Mouse (Mus musculus) limb, embryonic 11.5 days (tissue): ENCODE data around the gene Foxn3. TPM values are rescaled to one million over a fixed set of nuclear protein-coding genes. Genes with fewer than 3 reads are reported as not detected.

Experiments
- ATAC-seq: fragments of 200-750 bp; cut with Nextera tagmentation; 2 replicates; pipeline ENCODE4 v1.8.0; 2017; ENCODE audit warnings: low read depth; ENCODE audit not compliant: insufficient number of reproducible peaks, low FRiP score, low TSS enrichment
- DNase-seq: peaks from one replicate; pipeline ENCODE4 v3.0.0-alpha.2; 2015; ENCODE audit warnings: low spot score
- H3K27ac ChIP-seq: fragments of 300-500 bp; sonication (generic); replicated peaks from 2 replicates; pipeline ENCODE4 v1.5.1; 2014; ENCODE audit warnings: low read depth, mild to moderate bottlenecking, low read length
- H3K27me3 ChIP-seq: fragments of 300-500 bp; sonication (generic); 2 replicates; pipeline ENCODE4 v1.6.1; 2014; ENCODE audit warnings: mild to moderate bottlenecking, low read length, mixed read lengths; ENCODE audit not compliant: control insufficient read depth, insufficient read depth
- H3K36me3 ChIP-seq: fragments of 300-500 bp; sonication (generic); 2 replicates; pipeline ENCODE4 v1.6.1; 2014; ENCODE audit warnings: mild to moderate bottlenecking, low read length, moderate library complexity, mixed read lengths; ENCODE audit not compliant: control insufficient read depth, insufficient read depth
- H3K4me1 ChIP-seq: fragments of 300-500 bp; sonication (generic); 2 replicates; pipeline ENCODE4 v1.6.1; 2014; ENCODE audit warnings: low read length, mixed read lengths; ENCODE audit not compliant: control insufficient read depth, insufficient read depth
- H3K4me2 ChIP-seq: fragments of 300-500 bp; sonication (generic); 2 replicates; pipeline ENCODE4 v1.6.1; 2014; ENCODE audit warnings: low read depth, mild to moderate bottlenecking, moderate library complexity; ENCODE audit not compliant: severe bottlenecking
- H3K4me3 ChIP-seq: fragments of 300-500 bp; sonication (generic); 2 replicates; pipeline ENCODE4 v1.5.1; 2014; ENCODE audit warnings: low read depth, low read length
- H3K9ac ChIP-seq: fragments of 300-500 bp; sonication (generic); 2 replicates; pipeline ENCODE4 v1.6.1; 2014; ENCODE audit warnings: mild to moderate bottlenecking, low read length
- H3K9me3 ChIP-seq: fragments of 300-500 bp; sonication (generic); 2 replicates; pipeline ENCODE4 v1.6.1; 2016; ENCODE audit warnings: low read length; ENCODE audit not compliant: control insufficient read depth
- WGBS: fragments of 180-500 bp; shearing (Covaris S2); extraction: QIAGEN DNeasy Blood & Tissue Kit; methylation state at CpG from one replicate; pipeline ENCODE4 v1.1.7; 2014; 5-methylcytosine and 5-hydroxymethylcytosine counted together
- polyA plus RNA-seq: library from polyadenylated mRNA; unstranded; fragments of >200 nt; fragmentation: Nextera tagmentation; extraction: Ambion mirVana; gene quantifications from 2 replicates; pipeline ENCODE4 v1.2.1, GENCODE M21; 2014

Gene Foxn3
- polyA plus RNA-seq, 1 experiment from 2014 or later: 95.6 TPM

GRCm38 (mm10) chr12:99183261-99183792, 380.1 kb downstream of the Foxn3 start:
- no peak overlapping the region for H3K27ac ChIP-seq
- no peak overlapping the region for H3K9ac ChIP-seq
- DNase-seq: no peak
- H3K4me3 ChIP-seq: no peak overlapping the region
- H3K36me3 ChIP-seq: no peaks in the 10 kb centered on the region
- ATAC-seq: no peak
- H3K9me3 ChIP-seq: no peaks in the 10 kb centered on the region
- no peaks in the 10 kb centered on the region for H3K27me3 ChIP-seq
- H3K4me1 ChIP-seq: no peaks in the 10 kb centered on the region
- 87% methylated on average over 7 of the region's 7 CpGs for WGBS
- H3K4me2 ChIP-seq: no peak overlapping the region

- WGBS: 89% methylated on average over 3 of the region's 3 CpGs
- Histone ChIP-seq H3K4me1 (no peaks in the 10 kb centered on the region), H3K4me2 (no peak overlapping the region), H3K9ac (no peak overlapping the region), H3K27ac (no peak overlapping the region), H3K4me3 (no peak overlapping the region), H3K9me3 (no peaks in the 10 kb centered on the region), H3K36me3 (no peaks in the 10 kb centered on the region), H3K27me3 (no peaks in the 10 kb centered on the region)
- no peak for ATAC-seq
- DNase-seq: no peak
Observed at GRCm38 (mm10) chr12:99182338-99182737, 381.0 kb downstream of the Foxn3 start.

- Histone ChIP-seq H3K27me3 (no peaks in the 10 kb centered on the region), H3K27ac (no peak overlapping the region), H3K4me2 (no peak overlapping the region), H3K9me3 (no peaks in the 10 kb centered on the region), H3K9ac (no peak overlapping the region), H3K4me3 (no peak overlapping the region), H3K36me3 (no peaks in the 10 kb centered on the region), H3K4me1 (no peaks in the 10 kb centered on the region)
- WGBS: 74% methylated on average over 3 of the region's 3 CpGs
- DNase-seq (no peak), ATAC-seq (no peak)
Observed at GRCm38 (mm10) chr12:99180234-99180824, 383.1 kb downstream of the Foxn3 start.

DNA sequence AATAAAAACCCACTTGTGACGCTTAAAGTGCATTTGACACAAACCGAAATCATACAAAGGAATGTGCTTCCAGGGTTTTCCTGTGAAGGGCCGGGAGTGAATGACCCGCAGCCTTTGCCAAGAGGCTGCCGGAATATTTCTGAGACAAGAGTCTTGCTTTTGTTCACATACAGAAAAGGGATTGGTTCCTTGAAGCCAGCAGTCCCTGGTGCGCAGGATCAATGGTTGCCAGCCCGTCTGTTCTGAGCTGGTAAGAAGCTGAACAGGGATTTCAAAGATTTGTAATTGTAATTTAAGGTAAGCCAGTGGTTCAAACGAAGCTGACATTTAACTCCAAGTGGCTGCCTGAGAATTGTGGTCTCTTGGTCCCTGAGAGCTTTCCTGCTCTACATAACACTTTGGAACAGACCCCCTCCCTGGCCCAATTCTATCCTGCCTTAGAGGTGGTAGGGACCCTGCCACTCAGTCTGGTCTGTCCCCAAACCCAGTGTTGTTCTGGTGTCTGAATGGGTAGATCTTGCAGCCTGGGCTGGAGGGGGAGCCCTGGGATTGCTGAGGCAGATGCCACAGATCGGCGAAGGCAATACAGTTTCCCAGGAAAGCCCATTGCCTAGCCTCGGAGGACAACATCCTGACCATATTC, 388.3 kb downstream of the Foxn3 start:
- Histone ChIP-seq H3K27me3 (no peaks in the 10 kb centered on the region), H3K4me2 (no peak overlapping the region), H3K9me3 (no peaks in the 10 kb centered on the region), H3K4me1 (no peaks in the 10 kb centered on the region), H3K27ac (no peak overlapping the region), H3K36me3 (no peaks in the 10 kb centered on the region), H3K9ac (no peak overlapping the region), H3K4me3 (no peak overlapping the region)
- ATAC-seq: no peak
- no peak for DNase-seq
- WGBS: 84% methylated on average over 11 of the region's 11 CpGs

- Histone ChIP-seq H3K9me3 (no peaks in the 10 kb centered on the region), H3K27me3 (no peaks in the 10 kb centered on the region), H3K36me3 (no peaks in the 10 kb centered on the region), H3K4me3 (no peak overlapping the region), H3K27ac (no peak overlapping the region), H3K9ac (no peak overlapping the region), H3K4me1 (no peaks in the 10 kb centered on the region), H3K4me2 (no peak overlapping the region)
- peak; percentile 24 for DNase-seq
- no peak for ATAC-seq
- 85% methylated on average over 5 of the region's 5 CpGs for WGBS
Observed at GRCm38 (mm10) chr12:99172170-99172569, 391.2 kb downstream of the Foxn3 start.

- ATAC-seq: no peak
Observed at GRCm38 (mm10) chr12:99169925-99170324, 393.5 kb downstream of the Foxn3 start.

DNA sequence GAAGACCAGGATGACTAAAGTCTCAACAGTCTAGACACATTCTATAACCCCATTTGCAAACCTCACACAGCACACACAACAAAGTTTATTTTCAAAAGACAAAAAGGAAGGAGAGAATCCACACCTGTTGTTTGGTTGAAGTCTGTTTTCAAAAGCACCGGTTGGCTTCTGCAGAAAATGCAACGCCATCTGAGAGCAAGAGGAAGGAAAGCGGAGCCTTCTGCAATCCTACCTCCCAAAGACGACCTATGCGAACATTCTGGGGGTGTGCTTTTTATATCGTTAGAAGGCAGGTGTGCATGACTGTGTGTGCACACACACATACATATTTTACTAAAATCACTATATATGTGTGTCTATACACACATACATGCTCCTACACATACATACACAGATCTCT, 397.3 kb downstream of the Foxn3 start:
- H3K27me3 ChIP-seq: no peaks in the 10 kb centered on the region
- no peak overlapping the region for H3K4me3 ChIP-seq
- no peak for ATAC-seq
- no peaks in the 10 kb centered on the region for H3K36me3 ChIP-seq
- WGBS: 95% methylated on average over 6 of the region's 6 CpGs
- no peak overlapping the region for H3K4me2 ChIP-seq
- H3K9ac ChIP-seq: no peak overlapping the region
- DNase-seq: no peak
- H3K27ac ChIP-seq: no peak overlapping the region
- H3K4me1 ChIP-seq: no peaks in the 10 kb centered on the region
- H3K9me3 ChIP-seq: no peaks in the 10 kb centered on the region

More at GRCm38 (mm10) chr12:99169925-99170324, 393.5 kb downstream of the Foxn3 start:
- Histone ChIP-seq H3K27ac (no peak overlapping the region), H3K9me3 (no peaks in the 10 kb centered on the region), H3K9ac (no peak overlapping the region), H3K4me2 (no peak overlapping the region), H3K4me1 (no peaks in the 10 kb centered on the region), H3K4me3 (no peak overlapping the region), H3K36me3 (no peaks in the 10 kb centered on the region), H3K27me3 (no peaks in the 10 kb centered on the region)
- 86% methylated on average over 6 of the region's 6 CpGs for WGBS
- no peak for DNase-seq

- no peaks in the 10 kb centered on the region for H3K4me1 ChIP-seq
- H3K9ac ChIP-seq: no peak overlapping the region
- H3K4me3 ChIP-seq: no peak overlapping the region
- ATAC-seq (no peak), DNase-seq (no peak)
- H3K4me2 ChIP-seq: no peak overlapping the region
- no peaks in the 10 kb centered on the region for H3K36me3 ChIP-seq
- no peak overlapping the region for H3K27ac ChIP-seq
- no peaks in the 10 kb centered on the region for H3K27me3 ChIP-seq
- 87% methylated on average over 9 of the region's 9 CpGs for WGBS
- H3K9me3 ChIP-seq: no peaks in the 10 kb centered on the region
Observed at GRCm38 (mm10) chr12:99163342-99163682, 400.1 kb downstream of the Foxn3 start.
